Mouse (Mus musculus) adrenal gland, postnatal 25 days (tissue): ENCODE data around the gene Fn3krp. TPM values are rescaled to one million over a fixed set of nuclear protein-coding genes. Genes with fewer than 3 reads are reported as not detected.

ENCODE experiments used
- DNase-seq: peaks from one replicate; pipeline ENCODE4 v3.0.0; 2021; ENCODE audit warnings: mixed read lengths
- long read RNA-seq: library from polyadenylated mRNA; stranded (forward); transcript quantifications from one replicate; pipeline ENCODE4 v2.0.0, GENCODE M21; 2021
- total RNA-seq: library from RNA; stranded (reverse); gene quantifications from 2 replicates; pipeline ENCODE4 v1.2.3, GENCODE M21; 2021

Fn3krp gene
- total RNA-seq, result 14.3 and 18.6 TPM in 2 replicates
- long read RNA-seq, partial matches to known transcripts, result 1 of 2 reads
- long read RNA-seq, other reads (novel, unspliced or antisense), result 0 of 2 reads

GRCm38 (mm10) chr11:121420830-121421552, at the start of gene Fn3krp:
Gene Fn3krp, plus strand, starts transcription at chr11:121421401.
- DNase-seq, result peak; percentile 97

- no peak for DNase-seq
Measured at GRCm38 (mm10) chr11:121373305-121373704, 47.9 kb upstream of the Fn3krp start.

- no peak for DNase-seq
Measured at GRCm38 (mm10) chr11:121378644-121379043, 42.6 kb upstream of the Fn3krp start.

GRCm38 (mm10) chr11:121380294-121380693, 40.9 kb upstream of the Fn3krp start:
- DNase-seq, result no peak

- peak; percentile 90 for DNase-seq
Measured at GRCm38 (mm10) chr11:121387750-121388553, 33.2 kb upstream of the Fn3krp start, which contains the start of gene Rab40b. Gene Rab40b, minus strand, starts transcription at chr11:121388251.

- no peak for DNase-seq
Measured at GRCm38 (mm10) chr11:121388554-121388945, 32.7 kb upstream of the Fn3krp start.

GRCm38 (mm10) chr11:121390793-121391192, 30.4 kb upstream of the Fn3krp start:
- DNase-seq, result no peak

- DNase-seq, result no peak
Measured at GRCm38 (mm10) chr11:121392405-121392804, 28.8 kb upstream of the Fn3krp start.

GRCm38 (mm10) chr11:121407366-121408155, 13.6 kb upstream of the Fn3krp start:
- DNase-seq, result no peak

- DNase-seq, result no peak
Measured at GRCm38 (mm10) chr11:121414762-121415161, 6.4 kb upstream of the Fn3krp start.

GRCm38 (mm10) chr11:121415351-121415750, 5.8 kb upstream of the Fn3krp start:
- no peak for DNase-seq

- no peak for DNase-seq
Measured at GRCm38 (mm10) chr11:121417971-121418370, 3.2 kb upstream of the Fn3krp start.

GRCm38 (mm10) chr11:121418932-121419331, 2.3 kb upstream of the Fn3krp start:
- DNase-seq, result no peak

GRCm38 (mm10) chr11:121420379-121420778, 822 bp upstream of the Fn3krp start:
- no peak for DNase-seq

GRCm38 (mm10) chr11:121421553-121422173, 462 bp downstream of the Fn3krp start:
- no peak for DNase-seq

- no peak for DNase-seq
Measured at GRCm38 (mm10) chr11:121433397-121433796, 12.2 kb downstream of the Fn3krp start.

- DNase-seq, result peak; percentile 90
Measured at GRCm38 (mm10) chr11:121434156-121435155, 13.3 kb downstream of the Fn3krp start, which contains the start of gene Fn3k. Gene Fn3k, plus strand, starts transcription at chr11:121434913.

GRCm38 (mm10) chr11:121437236-121437635, 16.0 kb downstream of the Fn3krp start:
- no peak for DNase-seq

GRCm38 (mm10) chr11:121439686-121440292, 18.6 kb downstream of the Fn3krp start:
- DNase-seq, result no peak

- no peak for DNase-seq
Measured at GRCm38 (mm10) chr11:121441653-121442052, 20.5 kb downstream of the Fn3krp start.
